Mouse (Mus musculus) CH12.LX (cell line): ENCODE measurements at regions not wholly inside any gene's neighbourhood (a gene's known extent, or its start where the extent isn't known, plus 50 kb on each side); places are given as distances from the start of the nearest gene placed in this dataset.

Source experiments
- BHLHE40 ChIP-seq: IDR thresholded peaks from 2 replicates; pipeline ENCODE4 v1.6.1; 2011; ENCODE audit warnings: mild to moderate bottlenecking, low read depth, low read length, improper control_type of control experiment
- CTCF ChIP-seq, 2 experiments: IDR thresholded peaks in 1 of 2; conservative IDR thresholded peaks in 1 of 2; 2 replicates each; pipeline ENCODE4 v1.5.1; 2011 to 2012; ENCODE audit warnings: low read depth in 2 of 2, low read length in 2 of 2, improper control_type of control experiment in 1 of 2, inconsistent platforms in 1 of 2, mild to moderate bottlenecking in 1 of 2, moderate library complexity in 1 of 2
- ELF1 ChIP-seq: IDR thresholded peaks from 2 replicates; pipeline ENCODE4 v1.6.1; 2014; ENCODE audit warnings: low read depth, mild to moderate bottlenecking, inconsistent platforms, low read length, improper control_type of control experiment
- EP300 ChIP-seq: IDR thresholded peaks from 2 replicates; pipeline ENCODE4 v1.6.1; 2011; ENCODE audit warnings: low read length, improper control_type of control experiment
- NRF1 ChIP-seq: IDR thresholded peaks from 2 replicates; pipeline ENCODE4 v1.6.1; 2014; ENCODE audit warnings: low read depth, mild to moderate bottlenecking, inconsistent platforms, low read length, improper control_type of control experiment, moderate library complexity
- PAX5 ChIP-seq: IDR thresholded peaks from 2 replicates; pipeline ENCODE4 v1.6.1; 2012; ENCODE audit warnings: low read length, inconsistent platforms, mixed read lengths
- POLR2A ChIP-seq: IDR thresholded peaks from 2 replicates; pipeline ENCODE4 v1.6.1; 2011; ENCODE audit warnings: low read depth, mild to moderate bottlenecking, improper control_type of control experiment, low read length
- POLR2AphosphoS2 ChIP-seq: IDR thresholded peaks from 2 replicates; pipeline ENCODE4 v1.6.1; 2011; ENCODE audit warnings: low read depth, low read length, improper control_type of control experiment
- SIN3A ChIP-seq: IDR thresholded peaks from 2 replicates; pipeline ENCODE4 v1.6.1; 2012; ENCODE audit warnings: low read length, improper control_type of control experiment, inconsistent platforms
- SMC3 ChIP-seq: IDR thresholded peaks from 2 replicates; pipeline ENCODE4 v1.6.1; 2011; ENCODE audit warnings: low read depth, low read length, improper control_type of control experiment
- TBP ChIP-seq: conservative IDR thresholded peaks from 2 replicates; pipeline ENCODE4 v1.6.1; 2011; ENCODE audit warnings: low read depth, low read length, improper control_type of control experiment
- ZKSCAN1 ChIP-seq: IDR thresholded peaks from 2 replicates; pipeline ENCODE4 v1.6.1; 2012; ENCODE audit warnings: low read depth, inconsistent platforms, low read length, improper control_type of control experiment, borderline replicate concordance

DNA sequence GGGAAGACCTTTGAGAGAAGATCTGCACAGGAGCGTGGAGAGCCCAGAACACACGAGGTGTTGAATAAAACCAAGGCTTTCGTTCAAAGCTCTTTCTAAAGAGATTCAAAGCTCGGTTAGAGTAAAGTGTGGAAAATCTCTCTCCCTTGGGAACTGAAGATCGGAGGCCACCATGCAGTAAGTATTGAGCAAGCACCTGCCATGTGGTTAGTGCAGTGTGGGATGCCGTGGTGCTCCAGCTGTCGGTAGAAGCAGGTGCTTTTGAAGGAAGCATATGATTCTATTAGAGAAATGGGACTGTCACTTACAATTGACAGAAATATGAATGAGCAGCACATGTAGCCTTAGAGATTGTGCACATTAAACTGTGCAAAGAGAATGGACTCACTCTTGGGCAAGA, 108.5 kb upstream of the Dusp10 start:
- TF ChIP-seq BHLHE40 = 0 out of 2 replicates have a peak, but pooled peaks have one; percentile 21
- no peak for TF ChIP-seq ZKSCAN1
- no peak for TF ChIP-seq POLR2AphosphoS2
- TF ChIP-seq ELF1 = no peak
- TF ChIP-seq POLR2A = no peak
- peak; percentile 20; the same call in 1 of the 2 replicates for TF ChIP-seq EP300
- TF ChIP-seq SMC3 = no peak
- no peak for TF ChIP-seq PAX5
- no peak for TF ChIP-seq TBP
- no peak for TF ChIP-seq SIN3A
- TF ChIP-seq CTCF (conservative IDR thresholded peaks at IDR 0.05 in 1 of 2, IDR thresholded peaks at IDR 0.05 in 1 of 2; ENCODE audit: low read depth in 2 of 2, low read length in 2 of 2) = no peak
- TF ChIP-seq NRF1 = no peak
